Mouse (Mus musculus) megakaryocyte-erythroid progenitor cell, adult 5-6 weeks (primary cell): Measurements from ENCODE around the gene Ddx43. TPM values are rescaled to one million over a fixed set of nuclear protein-coding genes. Genes with fewer than 3 reads are reported as not detected.
"Not testable (repeated sequence)": the region's sequence is repeated elsewhere in the genome, so short reads cannot be mapped to it uniquely, and the experiment has no call there.

Experiments
- ATAC-seq: replicated peaks from 2 replicates; pipeline ENCODE4 v1.8.0; 2016; ENCODE audit warnings: mild to moderate bottlenecking, inconsistent platforms; ENCODE audit not compliant: severe bottlenecking, poor library complexity, low FRiP score, low TSS enrichment
- total RNA-seq, 2 experiments: library from RNA; stranded (forward) in 1 of 2; stranded (reverse) in 1 of 2; fragments of 200-1000, 215-1000 nt in 1 of 2; fragments of >200 nt in 1 of 2; fragmentation: Nextera tagmentation in 1 of 2; gene quantifications; 2 replicates each; pipeline ENCODE4 v1.2.3; 2014 to 2017

Gene Ddx43
- total RNA-seq (2014; fragmentation: Nextera tagmentation) = not detected in 2 replicates
- total RNA-seq (2017) = not detected in 2 replicates

GRCm38 (mm10) chr9:78395630-78396351, at the start of gene Ddx43:
Gene Ddx43 (plus strand): TSS chr9:78395777.
- ATAC-seq = peak; percentile 84

- ATAC-seq = no peak
Measured at GRCm38 (mm10) chr9:78347004-78347403, 48.6 kb upstream of the Ddx43 start.

- ATAC-seq = not testable (repeated sequence)
Measured at GRCm38 (mm10) chr9:78348206-78349004, 47.2 kb upstream of the Ddx43 start.

GRCm38 (mm10) chr9:78349141-78349540, 46.4 kb upstream of the Ddx43 start:
- not testable (repeated sequence) for ATAC-seq

- not testable (repeated sequence) for ATAC-seq
Measured at GRCm38 (mm10) chr9:78350007-78350406, 45.6 kb upstream of the Ddx43 start.

GRCm38 (mm10) chr9:78351504-78352220, 43.9 kb upstream of the Ddx43 start:
- ATAC-seq = peak; percentile 75

GRCm38 (mm10) chr9:78354665-78355578, 40.7 kb upstream of the Ddx43 start:
- ATAC-seq = no peak

- no peak for ATAC-seq
Measured at GRCm38 (mm10) chr9:78355611-78356010, 40.0 kb upstream of the Ddx43 start, which contains the start of gene Gsta2. Gene Gsta2 (minus strand): TSS chr9:78355788.

- ATAC-seq = peak; percentile 77
Measured at GRCm38 (mm10) chr9:78358053-78358452, 37.5 kb upstream of the Ddx43 start.

- no peak for ATAC-seq
Measured at GRCm38 (mm10) chr9:78359750-78360483, 35.7 kb upstream of the Ddx43 start.

GRCm38 (mm10) chr9:78360484-78360872, 35.1 kb upstream of the Ddx43 start:
- ATAC-seq = no peak

- no peak for ATAC-seq
Measured at GRCm38 (mm10) chr9:78363374-78363773, 32.2 kb upstream of the Ddx43 start.

- no peak for ATAC-seq
Measured at GRCm38 (mm10) chr9:78364701-78365100, 30.9 kb upstream of the Ddx43 start.

- peak; percentile 61; the same call in 1 of the 2 replicates for ATAC-seq
Measured at GRCm38 (mm10) chr9:78365850-78366544, 29.6 kb upstream of the Ddx43 start.

GRCm38 (mm10) chr9:78367959-78368358, 27.6 kb upstream of the Ddx43 start, which contains the start of gene Dppa5a:
Gene Dppa5a (minus strand): TSS chr9:78368177.
- not testable (repeated sequence) for ATAC-seq

- no peak for ATAC-seq
Measured at GRCm38 (mm10) chr9:78368671-78369293, 26.8 kb upstream of the Ddx43 start.

- no peak for ATAC-seq
Measured at GRCm38 (mm10) chr9:78369349-78369748, 26.2 kb upstream of the Ddx43 start.
